ENCODE assay signal across 11 mouse cellular contexts in the genomic region with DNA sequence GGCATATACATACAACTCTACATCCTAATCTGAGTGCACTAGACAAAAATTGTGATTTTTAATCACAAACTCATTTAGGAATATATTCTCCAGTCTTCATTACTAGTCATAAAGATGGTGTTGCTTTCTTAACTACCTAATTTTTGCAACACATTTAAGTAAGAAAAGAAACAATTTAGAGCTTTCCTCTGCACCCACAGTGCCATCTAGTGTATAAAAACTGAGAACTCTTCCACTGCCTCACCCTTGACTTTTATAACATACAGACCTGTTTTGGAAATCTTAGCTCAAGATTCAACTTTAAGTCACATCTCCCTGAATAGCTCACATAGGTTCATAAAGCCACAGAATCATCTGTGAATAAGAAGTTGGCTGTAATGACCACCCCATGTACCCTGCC.
DNase-seq lines count a peak whose midpoint lies in the region; ATAC-seq and TF ChIP-seq lines count a peak whose summit lies in the region.
"Had no signal": no experiment of that assay in that cellular context is flagged by ENCODE, and none has a peak within 500 bp of the region (broad histone marks: within the 10 kb centered on the region; RNA-seq: fewer than 3 reads in every experiment).

No protein-coding gene starts in this region.

- H3K36me3 ChIP-seq in hindbrain, embryonic 11.5 days (ENCODE audit: control insufficient read depth, insufficient read depth, low read length): no peaks in the 10 kb centered on the region
- H3K36me3 ChIP-seq in hindbrain, embryonic 16.5 days (ENCODE audit: control insufficient read depth, insufficient read depth, low read length): no peaks in the 10 kb centered on the region
- H3K36me3 ChIP-seq in liver, adult 2 months (ENCODE audit: control insufficient read depth, insufficient read depth, low read length): no peaks in the 10 kb centered on the region
- no peaks in the 10 kb centered on the region for H3K36me3 ChIP-seq in liver, embryonic 12.5 days
- H3K36me3 ChIP-seq: G1E had no signal

- TF ChIP-seq CTCF in liver, adult 2 months (IDR thresholded peaks at IDR 0.05; ENCODE audit: low read depth, low read length): no peak
- peak; percentile 44 for TF ChIP-seq CTCF in Patski (IDR thresholded peaks at IDR 0.05)

- H3K27me3 ChIP-seq in hindbrain, embryonic 11.5 days (ENCODE audit: control insufficient read depth, insufficient read depth, low read length): no peaks in the 10 kb centered on the region
- H3K27me3 ChIP-seq in hindbrain, embryonic 16.5 days (replicated peaks; ENCODE audit: control insufficient read depth, insufficient read depth, low read length): no peaks in the 10 kb centered on the region
- no peaks in the 10 kb centered on the region for H3K27me3 ChIP-seq in liver, adult 2 months (ENCODE audit: control insufficient read depth, insufficient read depth, low read length)
- H3K27me3 ChIP-seq in liver, embryonic 12.5 days (replicated peaks): no peaks in the 10 kb centered on the region
- H3K27me3 ChIP-seq in Patski: peaks cover 54% of the 10 kb centered on the region

- no peak overlapping the region for H3K4me3 ChIP-seq in hindbrain, embryonic 11.5 days (ENCODE audit: low read depth, low read length)
- H3K4me3 ChIP-seq in hindbrain, embryonic 16.5 days (ENCODE audit: low read length): no peak overlapping the region
- H3K4me3 ChIP-seq in liver, adult 2 months (ENCODE audit: insufficient read depth, low read depth, low read length): no peak overlapping the region
- H3K4me3 ChIP-seq in liver, embryonic 12.5 days: no peak overlapping the region

- no peak overlapping the region for H3K4me2 ChIP-seq in hindbrain, embryonic 11.5 days (replicated peaks; ENCODE audit: low read depth, low read length)
- no peak overlapping the region for H3K4me2 ChIP-seq in hindbrain, embryonic 16.5 days (ENCODE audit: low read length)
- no peak overlapping the region for H3K4me2 ChIP-seq in liver, embryonic 12.5 days

- CTCF ChIA-PET in Patski (lab: Charles Lee): interaction anchor here (1.3 to 1.7 kb wide), 5 partner anchors 9 to 452 kb away, joined by 3 to 6 read pairs (median 4); no protein-coding TSS in a partner anchor

- H3K9me3 ChIP-seq in hindbrain, embryonic 11.5 days (ENCODE audit: control insufficient read depth, low read length): no peaks in the 10 kb centered on the region
- no peaks in the 10 kb centered on the region for H3K9me3 ChIP-seq in hindbrain, embryonic 16.5 days (ENCODE audit: control insufficient read depth, low read length)
- no peaks in the 10 kb centered on the region for H3K9me3 ChIP-seq in liver, embryonic 12.5 days (replicated peaks)
- H3K9me3 ChIP-seq: G1E had no signal

- ATAC-seq in hindbrain, embryonic 11.5 days (ENCODE audit: low FRiP score): no peak
- no peak for ATAC-seq in hindbrain, embryonic 16.5 days
- ATAC-seq in liver, embryonic 12.5 days: no peak
- ATAC-seq in Patski: no peak

- H3K27ac ChIP-seq in hindbrain, embryonic 11.5 days (ENCODE audit: low read depth, low read length): no peak overlapping the region
- H3K27ac ChIP-seq in hindbrain, embryonic 16.5 days (ENCODE audit: low read depth, low read length): no peak overlapping the region
- H3K27ac ChIP-seq in liver, adult 2 months (replicated peaks; ENCODE audit: insufficient read depth, low read depth, low read length): no peak overlapping the region
- H3K27ac ChIP-seq in liver, embryonic 12.5 days: no peak overlapping the region
- H3K27ac ChIP-seq: liver, embryonic 14.5 days had no signal

- POLR2A ChIA-PET in Patski (lab: Charles Lee): no interaction called here

- no peak overlapping the region for H3K9ac ChIP-seq in hindbrain, embryonic 11.5 days (ENCODE audit: low read depth, low read length)
- no peak overlapping the region for H3K9ac ChIP-seq in hindbrain, embryonic 16.5 days (ENCODE audit: low read depth, low read length)
- no peak overlapping the region for H3K9ac ChIP-seq in liver, adult 2 months (ENCODE audit: low read depth, low read length)
- H3K9ac ChIP-seq in liver, embryonic 12.5 days: no peak overlapping the region
- H3K9ac ChIP-seq: liver, embryonic 14.5 days had no signal

- in situ Hi-C loops in Patski (cut with MboI; ENCODE audit: low pct_unique_long_range_greater_than_20kb): loop anchor here (5.0 to 25.0 kb wide), 3 partner anchors 320 to 763 kb away; no protein-coding TSS in a partner anchor

- no peaks in the 10 kb centered on the region for H3K4me1 ChIP-seq in hindbrain, embryonic 11.5 days (replicated peaks; ENCODE audit: control insufficient read depth, insufficient read depth, low read length)
- H3K4me1 ChIP-seq in hindbrain, embryonic 16.5 days (ENCODE audit: control insufficient read depth, insufficient read depth, low read depth, low read length): no peaks in the 10 kb centered on the region
- H3K4me1 ChIP-seq in liver, adult 2 months (ENCODE audit: control insufficient read depth, insufficient read depth, low read length): no peaks in the 10 kb centered on the region
- no peaks in the 10 kb centered on the region for H3K4me1 ChIP-seq in liver, embryonic 12.5 days

- no peaks in the 10 kb centered on the region for H3K79me2 ChIP-seq in liver, adult 2 months (ENCODE audit: control insufficient read depth, insufficient read depth, low read length)

- no peak for TF ChIP-seq POLR2A in liver, adult 2 months (IDR thresholded peaks at IDR 0.05; ENCODE audit: extremely low read depth, insufficient read depth, low read length)

- peak; percentile 1 for DNase-seq in hindbrain, embryonic 11.5 days (ENCODE audit: low spot score)
- DNase-seq in liver, adult 2 months (ENCODE audit: extremely low read depth, low read depth, low spot score): peak; percentile 1
- no peak for DNase-seq in Patski (ENCODE audit: low read depth, low spot score)
- peak; percentile 1 for DNase-seq in retina, postnatal 1 day
- no peak for DNase-seq in spleen, postnatal 36 days (ENCODE audit: low spot score in 2 of 2)
- DNase-seq: cerebellum, adult 11-12 months; thymus, postnatal 25 days had no signal

Comparison
In these comparisons a context has a peak if more than half of its experiments do, and no peak if none do; other contexts are left out.
1. DNase-seq: peak in hindbrain, embryonic 11.5 days (single experiment), liver, adult 2 months (single experiment) and retina, postnatal 1 day (single experiment); none in Patski (single experiment) and spleen, postnatal 36 days (0 of 2).